Mouse (Mus musculus): ENCODE results near the gene Pdzd2. TPM values are rescaled to one million over a fixed set of nuclear protein-coding genes. Genes with fewer than 3 reads are reported as not detected.
A peak's percentile ranks its signal among the peaks of the same experiment; 100 is the strongest.

The Pdzd2 gene
- total RNA-seq, 2 experiments from 2014 or later, result 44.2 to 47.2 TPM

DNA sequence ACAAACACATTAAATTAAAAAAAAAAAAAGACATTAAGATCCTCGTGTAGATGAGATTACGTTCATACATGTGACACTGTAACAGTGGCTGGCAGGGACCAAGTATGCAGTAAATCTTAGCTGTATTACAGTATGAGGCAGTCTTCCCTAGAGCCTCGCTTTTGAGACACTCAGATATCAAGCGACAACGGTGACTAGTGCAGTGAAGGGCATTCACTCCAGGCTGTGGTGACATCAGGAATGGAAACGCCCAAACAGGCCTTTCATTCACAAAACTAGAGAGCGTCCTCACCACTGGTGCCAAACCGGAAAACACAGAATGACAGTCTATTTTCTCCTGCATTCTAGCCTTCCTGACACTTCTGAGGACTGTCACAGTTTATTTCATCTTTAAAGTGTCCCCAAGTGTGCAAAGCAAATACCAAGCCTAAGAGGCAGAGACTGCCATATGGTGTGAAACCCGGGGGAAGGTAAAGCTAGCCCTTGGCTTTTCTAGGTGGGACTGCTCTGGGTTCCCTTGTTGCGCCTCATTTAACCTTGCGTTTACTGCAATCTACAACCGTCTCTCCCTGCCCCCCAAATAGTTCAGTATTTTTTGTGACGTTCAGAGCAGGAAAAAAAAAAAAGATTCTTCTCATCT, 195.9 kb downstream of the Pdzd2 start:
- DNase-seq (ENCODE audit: low spot score in 2 of 2), result no peak

DNA sequence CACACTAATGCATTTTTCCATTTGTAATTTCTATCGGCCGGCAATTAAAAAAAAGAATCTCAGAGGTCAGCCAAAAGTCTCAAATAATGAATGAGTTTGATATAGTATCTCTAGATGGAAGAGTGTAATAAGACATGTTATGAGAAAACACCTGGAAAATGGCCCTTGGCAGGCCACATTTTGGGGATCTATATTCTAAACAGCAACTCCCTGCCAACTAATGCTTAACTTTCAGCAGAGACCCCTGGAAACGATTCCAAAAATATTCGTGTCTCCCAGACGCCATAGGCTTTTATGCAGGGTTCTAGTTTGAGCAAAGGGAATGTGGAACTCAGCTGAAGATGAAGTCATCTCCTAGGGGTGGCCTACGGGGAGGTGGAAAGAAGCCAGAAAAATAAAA, 197.4 kb downstream of the Pdzd2 start:
- no peak for DNase-seq (ENCODE audit: low spot score in 2 of 2)

DNA sequence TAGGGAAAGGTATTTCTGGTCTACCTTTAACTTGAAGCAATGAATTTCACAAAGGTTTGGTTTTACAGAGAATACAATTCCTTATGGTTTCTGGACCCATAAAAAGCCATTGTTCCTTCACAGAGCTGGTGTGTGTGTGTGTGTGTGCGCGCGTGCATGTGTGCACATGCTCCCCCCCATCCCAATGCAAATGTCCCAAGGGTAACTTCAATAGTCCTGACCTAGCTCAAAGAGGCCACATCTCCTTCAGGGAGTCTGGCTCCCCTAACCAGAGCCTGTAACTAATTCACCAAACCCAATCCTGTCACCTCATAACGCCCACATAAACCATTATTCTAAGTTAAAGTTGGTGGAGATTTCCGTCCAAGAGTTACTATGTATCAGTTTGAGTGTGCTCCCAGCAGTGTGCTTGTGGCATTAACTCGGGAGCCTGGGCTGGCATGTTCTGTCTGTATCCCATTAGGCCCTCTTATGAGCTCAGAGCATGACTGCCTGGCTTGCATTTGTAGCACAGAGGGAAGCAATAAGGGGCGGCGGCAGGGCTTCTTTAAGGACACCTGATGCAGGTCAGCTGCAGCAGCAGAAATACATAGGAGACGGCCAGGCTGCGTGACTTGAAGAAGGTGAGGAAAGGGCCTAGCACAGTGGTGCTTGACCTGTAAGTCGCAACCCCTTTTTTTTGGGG, 200.0 kb downstream of the Pdzd2 start:
- no peak for DNase-seq (ENCODE audit: low spot score in 2 of 2)

DNA sequence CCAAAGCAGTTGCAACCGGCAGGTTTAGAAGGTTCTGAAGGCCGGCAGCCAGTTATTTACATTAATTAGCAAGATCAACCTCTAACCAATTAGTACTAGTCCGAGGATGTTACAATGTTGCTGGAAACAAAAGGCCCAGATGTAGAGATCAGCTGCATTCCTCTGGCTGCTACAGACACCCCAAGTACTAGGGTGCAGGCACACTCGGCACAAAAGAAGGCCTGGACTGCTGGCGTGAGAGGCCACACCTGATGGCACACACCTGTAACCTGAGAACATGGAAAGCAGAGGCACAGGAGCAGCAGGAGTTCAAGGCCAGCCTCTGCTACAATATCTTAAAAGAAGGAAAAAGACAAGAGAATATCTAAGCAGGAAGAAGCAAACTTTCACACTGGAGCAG, 206.5 kb downstream of the Pdzd2 start:
- no peak for DNase-seq (ENCODE audit: low spot score in 2 of 2)

DNA sequence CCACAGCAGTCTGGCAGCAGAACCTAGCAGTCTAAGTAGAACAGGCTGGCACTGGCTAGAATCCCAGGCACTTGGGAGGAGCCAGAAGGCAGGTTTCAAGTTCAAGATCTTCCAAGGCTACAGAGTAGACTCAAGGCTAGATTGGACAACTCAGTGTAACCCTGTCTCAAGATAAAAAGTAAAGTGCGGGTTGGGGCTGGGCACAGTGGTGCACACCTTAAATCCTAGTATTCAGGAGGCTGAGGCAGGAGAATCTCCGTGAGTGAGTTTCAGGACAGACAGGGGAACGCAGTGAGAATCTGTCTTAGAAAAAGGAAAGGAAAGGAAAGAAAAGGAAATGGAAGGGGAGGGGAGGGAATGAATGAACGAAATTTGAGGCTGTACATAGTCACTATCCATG, 207.2 kb downstream of the Pdzd2 start:
- no peak for DNase-seq (ENCODE audit: low spot score in 2 of 2)

DNA sequence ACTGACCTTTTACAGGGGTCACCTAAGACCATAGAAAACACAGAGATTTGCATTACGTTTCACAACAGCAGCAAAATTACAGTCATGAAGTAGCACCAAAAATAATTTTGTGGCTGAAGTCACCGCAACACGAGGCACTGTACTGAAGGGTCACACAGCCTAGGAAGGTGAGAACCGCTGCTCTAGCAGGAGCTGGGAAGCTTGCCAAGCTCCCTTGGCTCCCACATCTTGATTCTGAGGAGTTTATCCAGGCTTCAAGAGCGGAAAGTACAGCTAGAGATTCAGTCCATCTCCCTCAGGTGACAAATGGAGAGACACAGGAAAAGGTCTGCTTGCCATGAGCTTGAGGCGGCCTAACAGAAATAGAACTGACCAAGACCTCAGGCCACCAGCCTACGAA, 216.9 kb downstream of the Pdzd2 start:
- DNase-seq (ENCODE audit: low spot score in 2 of 2), result no peak

- DNase-seq (ENCODE audit: low spot score in 2 of 2), result no peak
Observed at GRCm38 (mm10) chr15:12520292-12520691, 219.4 kb downstream of the Pdzd2 start.

DNA sequence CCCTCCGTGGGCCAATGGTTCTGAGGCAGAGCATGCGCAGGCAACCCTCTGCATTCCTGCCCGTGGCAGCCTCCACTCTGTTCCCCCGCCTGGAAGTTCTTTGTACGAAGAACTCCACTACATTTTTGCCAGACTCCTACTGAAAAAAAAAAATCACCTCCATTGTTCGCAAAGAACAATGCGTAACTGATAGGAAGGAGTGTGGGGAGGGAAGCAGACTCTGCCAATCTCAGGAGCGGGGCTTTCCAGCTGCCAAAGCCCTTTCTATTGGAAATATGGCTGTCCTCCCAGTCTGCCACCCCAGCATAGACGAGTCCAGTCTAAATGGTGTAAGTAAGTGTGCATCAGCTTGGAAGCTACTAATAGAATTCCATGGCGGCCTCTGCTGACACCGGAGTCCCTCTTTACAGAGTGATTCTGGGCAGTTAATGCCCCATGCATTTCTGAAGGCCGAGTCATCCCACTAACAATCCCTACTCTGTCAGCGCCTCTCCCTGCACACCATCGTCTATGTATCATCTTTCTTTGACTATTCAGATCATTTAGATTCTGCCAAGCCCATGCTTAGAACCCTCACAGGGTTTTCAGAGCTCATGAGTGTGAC, 221.3 kb downstream of the Pdzd2 start:
- DNase-seq (ENCODE audit: low spot score in 2 of 2), result peak in 1 of 2 experiments; percentile 32

GRCm38 (mm10) chr15:12517314-12517813, 222.4 kb downstream of the Pdzd2 start:
- DNase-seq (ENCODE audit: low spot score in 2 of 2), result no peak

GRCm38 (mm10) chr15:12515272-12515844, 224.4 kb downstream of the Pdzd2 start:
- DNase-seq (ENCODE audit: low spot score in 2 of 2), result no peak

GRCm38 (mm10) chr15:12513526-12513925, 226.2 kb downstream of the Pdzd2 start:
- DNase-seq (ENCODE audit: low spot score in 2 of 2), result no peak

GRCm38 (mm10) chr15:12508765-12509377, 230.9 kb downstream of the Pdzd2 start:
- no peak for DNase-seq (ENCODE audit: low spot score in 2 of 2)

DNA sequence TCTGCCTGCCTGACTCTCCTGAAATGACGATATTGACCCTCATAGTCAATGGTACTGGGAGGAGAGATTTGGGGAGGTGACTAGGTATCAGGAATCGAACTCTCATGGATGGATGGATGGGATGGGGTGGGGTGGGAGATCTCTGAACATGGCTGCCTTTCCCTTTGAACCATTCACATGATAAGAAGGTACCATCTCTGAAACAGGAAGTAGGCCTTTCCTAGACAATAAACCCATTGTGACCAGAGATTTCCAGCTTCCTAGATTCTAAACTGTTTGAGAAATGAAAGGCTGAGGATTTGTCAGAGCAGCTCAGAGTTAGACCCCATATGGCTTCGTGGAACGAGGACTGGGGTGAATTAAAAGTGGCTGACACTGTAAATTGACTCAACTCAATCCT, 232.2 kb downstream of the Pdzd2 start:
- no peak for DNase-seq (ENCODE audit: low spot score in 2 of 2)

DNA sequence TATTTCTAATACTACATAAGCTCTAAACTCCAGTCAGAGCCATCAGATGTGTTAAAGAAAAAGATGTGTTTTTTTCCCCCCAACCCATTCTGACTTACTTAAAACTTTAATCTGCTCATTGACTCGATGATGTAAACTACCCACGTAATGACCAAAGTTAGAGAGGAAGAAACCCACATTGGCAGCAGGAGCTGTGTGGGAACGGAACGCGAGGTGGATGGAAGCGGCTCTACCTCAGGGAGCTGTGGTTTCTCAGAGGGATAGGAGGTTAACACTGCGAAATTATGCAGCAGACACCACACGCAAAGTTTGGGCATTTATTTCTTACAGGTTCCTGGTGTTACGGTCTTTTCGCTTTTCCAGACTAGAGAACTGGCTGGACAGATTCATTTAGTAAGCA, 233.2 kb downstream of the Pdzd2 start:
- DNase-seq (ENCODE audit: low spot score in 2 of 2), result no peak

DNA sequence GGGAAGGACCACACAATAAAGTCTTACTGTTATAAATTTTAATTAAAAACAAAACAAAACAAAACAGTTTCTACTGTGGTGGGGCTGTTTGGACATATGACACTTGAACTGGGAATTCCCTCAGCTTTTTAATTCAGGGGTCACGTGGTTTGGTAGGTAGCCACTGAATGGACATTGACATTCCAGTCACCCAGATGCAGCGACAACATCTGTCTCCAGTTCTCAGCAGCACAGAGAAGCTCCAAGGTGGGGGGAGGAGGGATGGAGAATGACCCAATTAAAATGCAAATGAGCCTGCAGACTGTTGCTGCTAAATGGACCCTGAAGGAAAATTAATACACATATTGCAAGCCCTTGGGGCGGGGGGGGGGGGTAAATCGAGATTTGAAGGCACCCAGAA, 233.6 kb downstream of the Pdzd2 start:
- DNase-seq (ENCODE audit: low spot score in 2 of 2), result no peak

DNA sequence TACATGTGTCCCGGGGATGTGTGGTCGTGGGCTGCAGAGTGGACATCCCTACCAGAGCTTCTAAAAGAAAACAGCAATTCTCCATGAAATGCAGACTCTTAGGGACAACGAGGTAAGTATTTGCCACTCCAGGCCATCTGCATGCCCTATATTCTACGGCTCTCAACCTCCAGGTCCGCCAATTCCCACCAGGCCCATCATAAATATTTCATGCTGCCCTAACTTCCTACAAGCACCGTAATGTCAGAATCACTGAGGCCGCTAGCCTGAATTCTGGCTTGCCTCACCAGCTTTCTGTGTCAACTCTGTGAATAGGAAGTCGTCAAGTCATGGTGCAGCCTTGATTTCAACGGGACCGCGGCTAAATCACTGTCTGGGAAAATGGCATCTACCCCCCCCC, 234.2 kb downstream of the Pdzd2 start:
- DNase-seq (ENCODE audit: low spot score in 2 of 2), result no peak

GRCm38 (mm10) chr15:12503907-12504306, 235.8 kb downstream of the Pdzd2 start:
- DNase-seq (ENCODE audit: low spot score in 2 of 2), result no peak

- DNase-seq (ENCODE audit: low spot score in 2 of 2), result no peak
Observed at GRCm38 (mm10) chr15:12501924-12502548, 237.7 kb downstream of the Pdzd2 start.

DNA sequence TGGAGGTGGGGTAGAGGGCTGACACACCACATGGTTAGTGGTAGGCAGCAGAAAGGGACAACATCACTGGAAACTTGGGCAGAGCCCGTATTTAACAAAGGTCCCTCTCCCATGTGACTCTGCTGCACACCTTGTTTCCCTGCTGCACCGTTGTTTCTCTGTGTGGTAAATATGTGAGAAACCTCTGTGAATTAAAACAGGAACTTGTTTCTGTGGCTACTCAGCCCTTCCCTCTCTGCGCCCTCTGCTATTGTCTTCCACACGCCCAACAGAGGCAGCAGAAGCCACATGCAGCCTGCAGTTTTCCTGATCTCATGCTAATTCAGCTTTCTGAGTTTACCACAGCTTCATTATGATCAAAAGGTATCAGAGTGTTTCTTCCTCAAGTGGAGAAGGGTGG, 239.1 kb downstream of the Pdzd2 start:
- no peak for DNase-seq (ENCODE audit: low spot score in 2 of 2)

DNA sequence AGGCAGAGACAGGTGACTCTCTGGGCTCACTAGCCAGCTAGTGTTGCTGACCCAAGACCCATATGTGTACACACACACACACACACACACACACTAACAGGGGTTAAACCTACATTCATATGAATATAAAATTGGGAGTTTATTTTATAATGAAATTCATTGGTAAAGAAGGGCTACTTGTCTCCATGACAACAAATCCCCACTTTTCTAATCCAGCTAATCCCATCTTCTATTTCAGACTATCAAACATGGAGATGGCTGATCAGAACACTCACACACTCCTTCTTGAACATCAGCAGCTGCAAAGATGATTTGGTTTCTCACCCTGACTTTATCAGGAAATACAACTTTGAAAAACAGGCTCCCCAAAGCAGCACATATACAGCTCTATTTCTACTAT, 245.6 kb downstream of the Pdzd2 start:
- no peak for DNase-seq (ENCODE audit: low spot score in 2 of 2)

GRCm38 (mm10) chr15:12493258-12493657, 246.5 kb downstream of the Pdzd2 start:
- DNase-seq (ENCODE audit: low spot score in 2 of 2), result no peak
